Mouse (Mus musculus) liver, adult 2 months (tissue): ENCODE data around the gene Ssh2.

Experiments used
- CTCF ChIP-seq: fragments of 200-500 bp; IDR thresholded peaks from 2 replicates; pipeline ENCODE4 v1.5.1; 2011; ENCODE audit warnings: low read depth, low read length, control low read depth
- POLR2A ChIP-seq: fragments of 200-500 bp; IDR thresholded peaks from 2 replicates; pipeline ENCODE4 v1.6.1; 2011; ENCODE audit warnings: low read length, control low read depth; ENCODE audit not compliant: insufficient read depth; ENCODE audit errors: extremely low read depth

GRCm38 (mm10) chr11:77182616-77183015 lies 33.5 kb upstream of the Ssh2 start:
- TF ChIP-seq POLR2A (no peak), CTCF (no peak)
